Mouse (Mus musculus): ENCODE data around the gene Yeats2. TPM values are rescaled to one million over a fixed set of nuclear protein-coding genes. Genes with fewer than 3 reads are reported as not detected.

The Yeats2 gene
- polyA plus RNA-seq (2015; fragmentation: Nextera tagmentation; extraction: Ambion mirVana): 4.3 and 4.7 TPM in 2 replicates

DNA sequence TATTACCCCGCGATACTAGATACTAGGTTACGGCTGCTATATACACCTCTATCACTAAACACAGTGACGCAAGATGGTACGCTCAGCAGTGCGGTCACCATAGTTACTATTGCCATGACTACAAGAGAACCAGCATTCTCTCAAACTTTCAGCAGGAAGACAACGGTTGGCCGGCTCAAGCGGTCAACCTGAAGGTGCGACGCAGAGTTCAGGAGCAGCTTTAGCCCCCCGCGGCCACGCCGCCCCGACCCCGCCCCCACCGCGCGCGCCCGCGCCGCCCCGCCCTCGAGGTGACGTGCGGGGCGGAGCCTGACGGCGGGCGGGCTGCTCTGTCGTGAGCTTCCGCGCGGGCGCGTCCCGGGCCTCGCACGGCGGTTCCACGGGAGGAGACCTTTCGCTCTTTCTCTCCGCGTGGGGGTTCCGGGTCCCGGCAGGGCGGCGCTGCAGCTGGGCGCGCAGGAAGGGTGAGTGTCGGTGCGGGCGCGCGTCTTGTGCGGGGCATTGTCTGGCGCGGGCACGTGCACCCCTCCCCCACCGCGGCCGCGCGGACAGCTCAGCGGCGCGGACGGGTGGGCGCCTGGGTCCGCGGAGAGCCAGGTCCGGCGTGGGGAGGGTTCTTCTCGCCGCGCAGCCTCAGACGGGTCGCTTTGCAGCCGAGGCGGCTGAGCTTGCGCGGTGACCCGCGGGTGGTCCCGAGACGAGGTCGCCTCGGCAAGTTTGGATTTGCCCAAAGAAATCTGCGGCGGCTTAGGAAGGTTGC, at the start of gene Yeats2:
Yeats2 (plus strand) TSS at position 292 of the 760 bp plus-strand sequence.
- Histone ChIP-seq H3K4me1 (replicated peaks; ENCODE audit: control insufficient read depth, insufficient read depth, low read length) (no peaks in the 10 kb centered on the region), H3K4me3 (ENCODE audit: low read depth, low read length) (peak within 1 kb of the TSS; percentile 94), H3K27me3 (replicated peaks; ENCODE audit: control insufficient read depth, insufficient read depth, low read length) (no peaks in the 10 kb centered on the region), H3K9me3 (ENCODE audit: control insufficient read depth) (no peaks in the 10 kb centered on the region), H3K36me3 (ENCODE audit: control insufficient read depth, insufficient read depth) (no peaks in the 10 kb centered on the region), H3K4me2 (replicated peaks; ENCODE audit: low read depth) (peak within 1 kb of the TSS; percentile 68), H3K9ac (ENCODE audit: low read depth, low read length) (peak within 1 kb of the TSS; percentile 79), H3K27ac (ENCODE audit: low read depth, low read length) (peak within 1 kb of the TSS; percentile 82)
- TF ChIP-seq CTCF (IDR thresholded peaks at IDR 0.05; ENCODE audit: low read depth): peak; percentile 44
- peak; percentile 95 for ATAC-seq
- under 1% methylated on average over 77 of the region's 92 CpGs for whole genome bisulfite sequencing

DNA sequence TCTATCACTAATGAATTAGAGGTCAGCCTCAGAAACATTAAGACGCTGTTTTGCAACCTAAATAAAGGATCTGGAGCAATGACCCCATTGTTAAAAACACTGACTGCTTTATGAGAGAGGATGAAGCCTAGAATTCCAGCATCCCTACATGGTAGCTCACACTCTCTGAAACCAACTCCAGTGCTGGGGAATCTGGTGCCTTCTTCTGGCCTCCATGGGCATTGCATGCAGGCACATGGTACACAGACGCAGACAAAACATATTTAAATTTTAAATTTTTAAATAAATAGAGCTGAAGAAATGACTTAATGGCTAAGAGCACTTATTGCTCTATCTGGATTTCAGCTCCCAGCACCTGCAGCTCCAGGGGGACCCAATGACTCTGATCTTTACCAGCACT, 44.9 kb upstream of the Yeats2 start:
- Histone ChIP-seq H3K9ac (ENCODE audit: low read depth, low read length) (no peak overlapping the region), H3K27me3 (replicated peaks; ENCODE audit: control insufficient read depth, insufficient read depth, low read length) (no peaks in the 10 kb centered on the region), H3K4me1 (replicated peaks; ENCODE audit: control insufficient read depth, insufficient read depth, low read length) (no peaks in the 10 kb centered on the region), H3K36me3 (ENCODE audit: control insufficient read depth, insufficient read depth) (no peaks in the 10 kb centered on the region), H3K4me3 (ENCODE audit: low read depth, low read length) (no peak overlapping the region), H3K4me2 (replicated peaks; ENCODE audit: low read depth) (no peak overlapping the region), H3K9me3 (ENCODE audit: control insufficient read depth) (no peaks in the 10 kb centered on the region), H3K27ac (ENCODE audit: low read depth, low read length) (no peak overlapping the region)
- TF ChIP-seq CTCF (IDR thresholded peaks at IDR 0.05; ENCODE audit: low read depth): peak; percentile 63
- no peak for ATAC-seq
- 82% methylated on average over 2 of the region's 2 CpGs for WGBS

DNA sequence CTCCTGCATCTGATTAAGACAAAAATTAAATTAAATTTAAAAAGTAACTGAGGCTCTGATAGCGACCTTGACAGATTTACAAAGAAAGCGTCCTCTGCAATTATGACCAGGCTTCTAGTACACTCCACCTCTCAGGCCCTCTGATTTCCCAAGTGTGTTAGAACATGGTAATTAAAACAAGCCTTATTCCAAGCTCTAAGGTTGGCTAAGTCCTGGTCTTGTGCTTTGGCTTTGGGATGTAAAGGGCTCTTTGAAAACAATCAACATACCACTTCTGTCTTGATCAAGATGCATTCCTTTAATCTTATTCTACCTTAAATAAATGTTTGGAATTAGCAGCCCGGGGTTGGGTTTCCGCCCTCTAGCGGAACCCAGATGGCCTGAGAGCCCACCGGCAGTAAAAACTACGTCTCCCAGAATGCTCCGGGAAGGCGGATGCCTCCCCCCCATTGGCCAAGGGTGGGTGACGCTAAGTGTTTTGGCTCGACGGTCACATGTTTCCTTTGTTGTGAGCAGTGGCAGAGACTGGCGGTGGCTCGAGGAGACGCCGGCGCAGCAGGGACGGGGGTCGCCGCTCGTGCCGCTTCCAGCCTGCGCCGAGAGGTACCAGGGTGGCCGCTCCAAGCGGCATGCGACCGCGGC, 43.7 kb upstream of the Yeats2 start, which contains the start of gene Klhl24:
Klhl24 (plus strand) TSS at position 474 of the 642 bp plus-strand sequence.
- peak within 1 kb of the TSS; percentile 98 for H3K9ac ChIP-seq (ENCODE audit: low read depth, low read length)
- H3K27me3 ChIP-seq (replicated peaks; ENCODE audit: control insufficient read depth, insufficient read depth, low read length): no peaks in the 10 kb centered on the region
- peak; percentile 81 for TF ChIP-seq CTCF (IDR thresholded peaks at IDR 0.05; ENCODE audit: low read depth)
- no peaks in the 10 kb centered on the region for H3K4me1 ChIP-seq (replicated peaks; ENCODE audit: control insufficient read depth, insufficient read depth, low read length)
- peak; percentile 96 for ATAC-seq
- under 1% methylated on average over 29 of the region's 29 CpGs for WGBS
- no peaks in the 10 kb centered on the region for H3K36me3 ChIP-seq (ENCODE audit: control insufficient read depth, insufficient read depth)
- peak within 1 kb of the TSS; percentile 99 for H3K27ac ChIP-seq (ENCODE audit: low read depth, low read length)
- peak within 1 kb of the TSS; percentile 99 for H3K4me3 ChIP-seq (ENCODE audit: low read depth, low read length)
- H3K9me3 ChIP-seq (ENCODE audit: control insufficient read depth): no peaks in the 10 kb centered on the region
- H3K4me2 ChIP-seq (replicated peaks; ENCODE audit: low read depth): peak within 1 kb of the TSS; percentile 73

DNA sequence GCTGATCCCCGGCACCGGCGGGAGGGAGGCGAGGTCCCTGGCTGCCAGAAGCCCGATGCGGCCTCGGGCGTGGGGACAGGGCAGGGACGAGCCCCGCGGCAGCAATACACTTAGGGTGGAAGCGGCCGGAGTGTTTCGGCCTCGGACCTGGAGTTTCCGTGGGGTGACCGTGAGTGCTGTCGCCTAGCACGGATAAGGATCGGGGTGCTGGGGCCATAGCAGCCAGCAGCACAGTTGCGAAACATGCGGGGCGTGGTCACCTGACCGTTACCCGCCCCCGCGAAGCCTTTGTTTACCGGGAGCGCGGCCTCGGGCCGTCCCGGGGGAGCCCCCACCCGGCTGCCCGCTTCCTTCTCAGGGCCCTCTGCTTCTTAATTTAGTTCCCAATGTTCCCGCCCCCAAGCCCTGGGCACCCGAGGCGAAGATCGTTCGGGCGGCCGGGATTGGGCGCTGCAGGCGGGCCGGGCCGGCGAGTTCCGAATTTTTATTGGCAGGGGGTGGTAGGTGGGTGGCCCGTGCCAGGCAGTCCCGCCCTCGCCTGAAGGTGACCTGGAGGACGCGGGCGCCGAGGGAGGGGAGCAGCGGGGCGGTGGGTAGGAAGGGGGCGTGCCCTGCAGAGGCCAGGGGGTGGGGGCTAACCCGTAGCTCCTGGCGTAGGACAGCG, 43.0 kb upstream of the Yeats2 start:
- no peaks in the 10 kb centered on the region for H3K27me3 ChIP-seq (replicated peaks; ENCODE audit: control insufficient read depth, insufficient read depth, low read length)
- peak overlapping the region; percentile 73 for H3K4me2 ChIP-seq (replicated peaks; ENCODE audit: low read depth)
- no peak for TF ChIP-seq CTCF (IDR thresholded peaks at IDR 0.05; ENCODE audit: low read depth)
- 1% methylated on average over 61 of the region's 61 CpGs for WGBS
- no peaks in the 10 kb centered on the region for H3K36me3 ChIP-seq (ENCODE audit: control insufficient read depth, insufficient read depth)
- H3K4me3 ChIP-seq (ENCODE audit: low read depth, low read length): peak overlapping the region; percentile 99
- peak overlapping the region; percentile 99 for H3K27ac ChIP-seq (ENCODE audit: low read depth, low read length)
- no peaks in the 10 kb centered on the region for H3K4me1 ChIP-seq (replicated peaks; ENCODE audit: control insufficient read depth, insufficient read depth, low read length)
- ATAC-seq: peak; percentile 88
- no peaks in the 10 kb centered on the region for H3K9me3 ChIP-seq (ENCODE audit: control insufficient read depth)
- H3K9ac ChIP-seq (ENCODE audit: low read depth, low read length): peak overlapping the region; percentile 98

DNA sequence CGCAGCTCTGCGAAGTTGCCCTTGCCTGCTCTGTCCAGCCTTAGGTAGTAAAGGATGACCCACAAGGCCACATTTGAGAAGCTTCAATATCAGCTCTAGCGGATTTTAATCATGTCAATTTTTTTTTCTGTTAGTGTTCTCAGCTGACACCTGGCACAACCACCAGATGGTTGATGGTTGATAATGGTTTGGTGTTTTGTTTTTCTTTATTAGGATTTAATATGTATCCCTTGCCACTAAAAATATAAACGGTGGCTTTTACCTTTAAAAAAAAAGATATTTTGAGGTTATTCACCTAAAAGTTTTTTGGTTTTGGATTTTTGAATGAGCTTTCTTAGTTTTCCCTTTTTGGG, 42.5 kb upstream of the Yeats2 start:
- peaks cover 2% of the 10 kb centered on the region; the same call in 1 of the 2 replicates for H3K9me3 ChIP-seq (ENCODE audit: control insufficient read depth)
- H3K4me2 ChIP-seq (replicated peaks; ENCODE audit: low read depth): peak overlapping the region; percentile 73
- TF ChIP-seq CTCF (IDR thresholded peaks at IDR 0.05; ENCODE audit: low read depth): no peak
- WGBS: 4% methylated on average over 4 of the region's 4 CpGs
- peak overlapping the region; percentile 99; the same call in 1 of the 2 replicates for H3K27ac ChIP-seq (ENCODE audit: low read depth, low read length)
- H3K4me1 ChIP-seq (replicated peaks; ENCODE audit: control insufficient read depth, insufficient read depth, low read length): no peaks in the 10 kb centered on the region
- peak overlapping the region; percentile 99 for H3K4me3 ChIP-seq (ENCODE audit: low read depth, low read length)
- ATAC-seq: no peak
- H3K9ac ChIP-seq (ENCODE audit: low read depth, low read length): peak overlapping the region; percentile 98
- H3K36me3 ChIP-seq (ENCODE audit: control insufficient read depth, insufficient read depth): peaks cover 3% of the 10 kb centered on the region
- no peaks in the 10 kb centered on the region for H3K27me3 ChIP-seq (replicated peaks; ENCODE audit: control insufficient read depth, insufficient read depth, low read length)

Measured in intestine, postnatal 0 days (tissue).